Mouse (Mus musculus) CD4-positive, CD25-positive, alpha-beta regulatory T cell, adult 4 months (primary cell): ENCODE data around the gene Lpp. TPM values are rescaled to one million over a fixed set of nuclear protein-coding genes. Genes with fewer than 3 reads are reported as not detected.

Experiments used
- ATAC-seq: one replicate; pipeline ENCODE4 v1.8.0; 2017
- polyA plus RNA-seq, 2 experiments: library from polyadenylated mRNA; unstranded; fragments of 100-300 nt; shearing (Covaris generic); gene quantifications; one replicate each; pipeline ENCODE4 v1.2.1; 2017

Gene Lpp
- polyA plus RNA-seq, 2 experiments from 2014 or later, result 22.3 to 28.2 TPM

- no peak for ATAC-seq
Measured at GRCm38 (mm10) chr16:24886943-24887342, 493.6 kb downstream of the Lpp start.

GRCm38 (mm10) chr16:24891453-24891852 is 498.1 kb downstream of the Lpp start:
- ATAC-seq, result no peak

- ATAC-seq, result no peak
Measured at GRCm38 (mm10) chr16:24895160-24895559, 501.9 kb downstream of the Lpp start.

- ATAC-seq, result no peak
Measured at GRCm38 (mm10) chr16:24897641-24898040, 504.3 kb downstream of the Lpp start.

- ATAC-seq, result no peak
Measured at GRCm38 (mm10) chr16:24900241-24900796, 507.0 kb downstream of the Lpp start.

- ATAC-seq, result no peak
Measured at GRCm38 (mm10) chr16:24901139-24901859, 508.0 kb downstream of the Lpp start.

GRCm38 (mm10) chr16:24902111-24902510 is 508.8 kb downstream of the Lpp start:
- no peak for ATAC-seq

- no peak for ATAC-seq
Measured at GRCm38 (mm10) chr16:24908926-24909325, 515.6 kb downstream of the Lpp start.

- ATAC-seq, result peak; percentile 57
Measured at GRCm38 (mm10) chr16:24910321-24910720, 517.0 kb downstream of the Lpp start.

- ATAC-seq, result peak; percentile 69
Measured at GRCm38 (mm10) chr16:24910834-24911233, 517.5 kb downstream of the Lpp start.

- no peak for ATAC-seq
Measured at GRCm38 (mm10) chr16:24912381-24912780, 519.1 kb downstream of the Lpp start.

- peak; percentile 50 for ATAC-seq
Measured at GRCm38 (mm10) chr16:24913021-24913420, 519.7 kb downstream of the Lpp start.

- ATAC-seq, result no peak
Measured at GRCm38 (mm10) chr16:24913641-24914392, 520.5 kb downstream of the Lpp start.

- ATAC-seq, result no peak
Measured at GRCm38 (mm10) chr16:24914393-24914751, 521.1 kb downstream of the Lpp start.

- no peak for ATAC-seq
Measured at GRCm38 (mm10) chr16:24915470-24915869, 522.2 kb downstream of the Lpp start.

- no peak for ATAC-seq
Measured at GRCm38 (mm10) chr16:24919349-24920012, 526.2 kb downstream of the Lpp start.

- no peak for ATAC-seq
Measured at GRCm38 (mm10) chr16:24930070-24930469, 536.8 kb downstream of the Lpp start.

GRCm38 (mm10) chr16:24930621-24931020 is 537.3 kb downstream of the Lpp start:
- ATAC-seq, result no peak

GRCm38 (mm10) chr16:24932816-24933215 is 539.5 kb downstream of the Lpp start:
- no peak for ATAC-seq

GRCm38 (mm10) chr16:24933691-24934090 is 540.4 kb downstream of the Lpp start:
- no peak for ATAC-seq

- ATAC-seq, result no peak
Measured at GRCm38 (mm10) chr16:24941306-24942160, 548.2 kb downstream of the Lpp start.
